Mouse (Mus musculus) hindbrain, embryonic 10.5 days (tissue): ENCODE results near the gene Eif3k. TPM values are rescaled to one million over a fixed set of nuclear protein-coding genes. Genes with fewer than 3 reads are reported as not detected.

ENCODE experiments used
- DNase-seq: peaks from one replicate; pipeline ENCODE4 v3.0.0-alpha.2; 2017; ENCODE audit warnings: low spot score
- H3K27ac ChIP-seq: fragments of 300-500 bp; sonication (generic); 2 replicates; pipeline ENCODE4 v1.5.1; 2016; ENCODE audit warnings: mild to moderate bottlenecking, moderate library complexity
- H3K27me3 ChIP-seq: fragments of 300-500 bp; sonication (generic); 2 replicates; pipeline ENCODE4 v1.6.1; 2016; ENCODE audit warnings: mild to moderate bottlenecking; ENCODE audit not compliant: poor library complexity, insufficient read depth, severe bottlenecking
- H3K36me3 ChIP-seq: fragments of 300-500 bp; sonication (generic); 2 replicates; pipeline ENCODE4 v1.6.1; 2016; ENCODE audit warnings: mild to moderate bottlenecking, moderate library complexity
- H3K4me1 ChIP-seq: fragments of 300-500 bp; sonication (generic); replicated peaks from 2 replicates; pipeline ENCODE4 v1.6.1; 2016; ENCODE audit warnings: mild to moderate bottlenecking
- H3K4me3 ChIP-seq: fragments of 300-500 bp; sonication (generic); 2 replicates; pipeline ENCODE4 v1.5.1; 2016; ENCODE audit warnings: mild to moderate bottlenecking, moderate library complexity
- H3K9me3 ChIP-seq: fragments of 300-500 bp; sonication (generic); 2 replicates; pipeline ENCODE4 v1.6.1; 2016; ENCODE audit warnings: mild to moderate bottlenecking, moderate library complexity
- WGBS: fragments of 180-500 bp; shearing (Covaris S2); methylation state at CpG from one replicate; pipeline ENCODE4 v1.1.7; 2016; 5-methylcytosine and 5-hydroxymethylcytosine counted together
- polyA plus RNA-seq: library from polyadenylated mRNA; unstranded; fragments of >200 nt; fragmentation: Nextera tagmentation; extraction: Ambion mirVana; gene quantifications from 2 replicates; pipeline ENCODE4 v1.2.1, GENCODE M21; 2016

Eif3k gene
- polyA plus RNA-seq, 1 experiment from 2014 or later: 432 TPM

DNA sequence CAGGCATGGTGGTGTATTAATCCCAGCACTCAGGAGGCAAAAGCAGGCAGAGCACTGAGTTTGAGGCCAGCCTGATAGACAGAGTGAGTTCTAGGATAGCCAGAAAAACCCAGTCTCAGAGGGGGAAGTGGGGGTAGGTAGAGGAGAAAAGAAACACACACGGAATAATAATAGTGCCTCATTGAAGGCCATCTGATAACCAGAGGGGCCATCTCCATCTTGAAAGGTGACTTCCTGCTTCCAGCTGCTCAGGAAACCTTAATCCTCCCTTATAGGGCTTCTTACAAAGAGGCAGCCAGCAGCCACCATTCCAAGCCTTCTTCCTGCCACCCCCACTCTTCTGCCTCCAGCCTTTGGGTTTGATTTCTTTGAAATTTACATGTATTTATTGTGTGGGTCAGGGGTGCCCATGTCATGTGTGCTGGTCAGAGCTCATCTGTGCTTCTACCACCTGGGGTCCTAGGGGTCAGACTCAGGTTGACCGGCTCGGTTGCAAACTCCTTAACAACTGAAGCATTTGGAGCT lies 18.2 kb downstream of the Eif3k start:
- Histone ChIP-seq H3K9me3 (no peaks in the 10 kb centered on the region), H3K4me3 (no peak overlapping the region), H3K27ac (peak overlapping the region; percentile 95; the same call in 1 of the 2 replicates), H3K27me3 (no peaks in the 10 kb centered on the region), H3K4me1 (peaks cover 42% of the 10 kb centered on the region), H3K36me3 (no peaks in the 10 kb centered on the region)
- DNase-seq: no peak
- WGBS: 76% methylated on average over 3 of the region's 3 CpGs

DNA sequence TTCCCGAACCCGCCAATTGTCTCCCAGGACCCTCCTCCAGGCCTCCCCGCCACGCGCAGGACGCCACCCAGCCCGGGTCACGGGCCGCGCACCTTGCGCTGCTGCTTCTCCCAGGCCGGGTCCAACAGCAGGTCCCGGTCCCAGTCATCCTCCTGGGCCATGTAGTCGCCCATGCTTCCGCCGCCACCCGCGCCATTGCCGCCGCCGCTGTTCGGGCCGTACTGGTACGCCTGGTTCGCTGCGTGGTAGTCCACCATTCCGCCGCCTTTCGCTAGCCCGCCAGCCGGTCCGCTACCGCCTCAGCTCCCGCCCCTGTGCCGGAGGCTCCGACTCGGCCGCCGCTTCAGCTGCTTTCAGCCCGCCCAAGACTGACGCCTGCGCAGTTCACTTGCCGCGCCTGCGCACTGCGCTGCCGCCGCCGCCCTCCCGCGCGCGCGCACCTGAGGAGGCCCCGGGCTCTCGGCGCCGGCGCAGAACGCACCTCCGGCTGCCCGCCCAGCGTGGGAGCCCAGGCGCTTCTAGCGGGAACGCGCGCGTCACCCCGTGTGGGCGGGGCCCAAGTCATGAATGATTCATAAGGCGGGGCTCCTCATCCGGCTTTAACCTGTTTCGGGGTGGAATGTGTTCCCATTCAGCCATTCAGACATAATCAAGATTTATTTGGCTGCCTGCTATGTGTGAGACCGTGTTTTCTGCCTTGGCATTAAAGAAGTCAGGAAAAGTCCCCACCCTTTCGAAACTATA lies 19.6 kb downstream of the Eif3k start, which contains the start of gene Actn4:
TSS of gene Actn4 (minus strand) at position 414 of the 744 bp plus-strand sequence.
- peaks cover 55% of the 10 kb centered on the region for H3K4me1 ChIP-seq
- H3K27me3 ChIP-seq: no peaks in the 10 kb centered on the region
- peak within 1 kb of the TSS; percentile 95 for H3K27ac ChIP-seq
- under 1% methylated on average over 76 of the region's 76 CpGs for WGBS
- peak within 1 kb of the TSS; percentile 94 for H3K4me3 ChIP-seq
- H3K9me3 ChIP-seq: no peaks in the 10 kb centered on the region
- peaks cover 4% of the 10 kb centered on the region; the same call in 1 of the 2 replicates for H3K36me3 ChIP-seq
- DNase-seq: peak; percentile 98

DNA sequence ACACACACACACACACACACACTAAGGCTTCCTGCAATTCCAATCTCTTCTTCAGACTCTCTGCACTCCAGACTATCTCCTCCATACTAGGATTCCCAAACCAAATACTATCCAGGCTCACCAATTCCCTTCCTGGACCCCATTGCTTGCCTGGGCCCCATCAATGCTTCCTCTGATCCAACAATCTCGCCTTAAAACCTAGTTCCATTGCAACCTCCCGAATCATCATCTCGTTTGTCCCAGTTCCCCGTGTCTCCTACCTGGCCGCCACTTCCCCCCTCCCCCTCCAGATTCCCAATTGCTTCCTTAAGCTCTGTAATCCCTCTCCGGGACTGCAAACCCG lies 20.1 kb downstream of the Eif3k start:
- Histone ChIP-seq H3K27ac (peak overlapping the region; percentile 95), H3K4me3 (peak overlapping the region; percentile 94), H3K4me1 (peaks cover 60% of the 10 kb centered on the region), H3K36me3 (peaks cover 4% of the 10 kb centered on the region; the same call in 1 of the 2 replicates), H3K27me3 (no peaks in the 10 kb centered on the region), H3K9me3 (no peaks in the 10 kb centered on the region)
- no peak for DNase-seq
- 0% methylated on average over 7 of the region's 7 CpGs for whole genome bisulfite sequencing

DNA sequence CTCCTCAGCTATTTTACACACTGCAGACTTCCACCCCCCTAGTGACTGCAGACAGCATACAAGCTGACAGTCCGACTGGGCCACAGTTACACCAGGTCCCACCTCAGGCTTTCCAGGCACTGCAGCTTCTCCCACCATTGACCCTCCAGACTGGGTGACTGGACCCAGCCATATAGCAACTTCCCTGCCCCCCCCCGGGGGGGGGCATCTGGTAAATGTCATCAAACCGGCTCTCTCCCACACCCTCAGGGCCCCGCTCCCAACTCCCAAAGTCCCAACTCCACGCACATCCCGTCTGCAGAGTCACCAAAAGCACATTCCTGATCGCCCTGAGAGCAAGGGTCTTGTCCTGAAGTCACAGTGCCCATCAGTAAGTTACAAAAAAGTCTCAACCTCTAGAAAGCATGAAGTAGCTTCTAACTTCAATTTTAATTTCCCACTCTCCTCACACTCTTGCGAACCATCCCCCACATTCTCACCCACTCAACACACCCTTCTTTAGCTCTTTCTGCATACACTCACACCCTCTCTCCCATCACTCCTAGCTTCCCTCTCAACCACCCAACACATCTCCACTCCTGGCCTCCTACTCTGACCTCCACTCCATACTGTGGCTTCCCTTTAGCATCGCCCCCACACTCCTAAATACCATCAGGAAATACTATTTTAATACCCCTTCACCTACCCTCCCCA lies 21.2 kb downstream of the Eif3k start:
- Histone ChIP-seq H3K4me3 (peak overlapping the region; percentile 94), H3K27ac (peak overlapping the region; percentile 95), H3K9me3 (no peaks in the 10 kb centered on the region), H3K4me1 (peaks cover 65% of the 10 kb centered on the region), H3K27me3 (no peaks in the 10 kb centered on the region), H3K36me3 (peaks cover 10% of the 10 kb centered on the region)
- 35% methylated on average over 9 of the region's 9 CpGs for WGBS
- no peak for DNase-seq

DNA sequence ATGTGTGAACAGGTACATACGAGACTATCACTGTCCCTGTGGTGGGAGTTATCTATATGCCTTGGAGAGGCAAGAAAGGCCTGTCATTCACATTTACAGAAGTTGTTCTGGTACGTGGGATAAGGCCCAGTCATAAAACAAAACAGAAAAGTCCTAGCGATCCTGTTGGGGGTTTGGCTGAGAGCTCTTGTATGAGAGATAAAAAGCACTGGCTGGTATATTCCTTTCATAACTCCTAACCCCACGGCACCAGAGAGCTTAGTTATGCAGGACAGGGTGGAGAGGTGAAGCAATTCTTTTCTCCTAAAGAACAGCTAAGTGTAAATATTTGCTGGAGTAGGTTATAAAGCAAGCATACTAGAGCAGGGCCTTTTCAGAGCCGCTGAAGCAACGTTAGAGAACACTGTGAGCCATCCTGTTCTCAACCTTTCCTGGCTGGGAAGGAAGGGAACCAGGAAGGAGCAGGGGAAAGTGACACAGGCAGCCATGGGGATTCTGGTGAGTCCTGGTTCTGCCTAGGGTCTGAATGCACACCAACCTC lies 22.1 kb downstream of the Eif3k start:
- Histone ChIP-seq H3K36me3 (peaks cover 15% of the 10 kb centered on the region), H3K27ac (peak overlapping the region; percentile 95), H3K4me1 (peaks cover 74% of the 10 kb centered on the region), H3K4me3 (peak overlapping the region; percentile 94), H3K27me3 (no peaks in the 10 kb centered on the region), H3K9me3 (no peaks in the 10 kb centered on the region)
- 59% methylated on average over 6 of the region's 6 CpGs for WGBS
- no peak for DNase-seq

DNA sequence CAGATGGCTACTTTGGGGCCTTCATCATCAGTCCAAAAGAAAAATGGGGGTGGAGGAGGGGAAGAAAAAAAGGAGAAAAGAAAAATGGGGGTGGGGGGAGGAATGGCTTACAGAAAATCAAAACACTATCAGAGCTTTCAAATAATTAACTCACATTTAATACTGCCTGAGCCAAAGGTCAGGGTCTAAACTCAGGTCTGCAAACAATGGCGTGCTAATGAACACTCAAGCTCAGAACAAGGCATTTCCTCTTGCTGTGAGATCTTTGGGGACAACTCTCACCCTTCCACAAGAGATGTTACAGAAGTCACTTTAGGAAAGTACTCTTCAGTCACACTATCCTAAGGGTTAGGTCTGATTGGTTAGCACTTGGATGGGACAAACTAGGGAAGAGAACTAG lies 22.9 kb downstream of the Eif3k start:
- Histone ChIP-seq H3K36me3 (peaks cover 16% of the 10 kb centered on the region), H3K9me3 (no peaks in the 10 kb centered on the region), H3K4me1 (peaks cover 82% of the 10 kb centered on the region), H3K27me3 (no peaks in the 10 kb centered on the region), H3K4me3 (peak overlapping the region; percentile 94; the same call in 1 of the 2 replicates), H3K27ac (no peak overlapping the region)
- WGBS: 55% methylated on average over 1 of the region's 1 CpGs
- no peak for DNase-seq

DNA sequence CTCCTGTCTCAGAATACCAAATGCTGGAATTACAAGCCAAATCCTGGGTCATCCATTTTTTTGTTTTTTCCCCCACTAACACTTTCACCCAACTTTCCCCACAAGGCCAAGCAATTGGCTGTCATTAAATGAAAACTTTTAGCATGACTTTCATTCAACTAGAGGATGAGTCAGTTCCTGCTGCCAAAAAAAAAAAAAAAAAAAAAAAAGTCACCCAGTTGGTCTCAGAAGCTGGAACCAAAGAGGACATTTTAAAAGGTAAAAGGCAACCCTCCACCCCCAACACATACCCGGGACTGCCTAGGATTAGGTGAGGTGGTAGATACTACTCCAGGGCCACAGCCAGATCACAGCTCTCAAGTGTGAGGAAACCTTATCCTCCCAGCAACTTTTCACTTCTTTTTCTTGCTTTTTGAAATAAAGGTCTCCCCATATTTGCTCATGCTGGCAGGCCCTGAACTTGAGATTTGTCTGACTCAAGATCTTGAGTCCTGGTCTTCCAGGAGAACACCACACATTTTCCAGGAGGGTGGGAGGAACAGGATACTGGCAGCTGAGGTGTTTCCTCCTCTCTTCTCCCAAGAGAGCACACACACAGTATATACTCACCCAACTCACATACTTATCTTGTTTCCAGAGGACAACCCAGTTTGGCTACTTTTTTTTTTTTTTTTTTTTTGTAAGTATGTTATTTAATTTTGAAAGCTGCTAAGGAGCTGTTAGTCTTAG lies 23.5 kb downstream of the Eif3k start:
- Histone ChIP-seq H3K36me3 (peaks cover 16% of the 10 kb centered on the region), H3K4me3 (0 out of 2 replicates have a peak overlapping the region, but pooled peaks have one; percentile 11), H3K27me3 (no peaks in the 10 kb centered on the region), H3K4me1 (peaks cover 85% of the 10 kb centered on the region), H3K9me3 (no peaks in the 10 kb centered on the region), H3K27ac (no peak overlapping the region)
- 75% methylated on average over 1 of the region's 1 CpGs for WGBS
- no peak for DNase-seq

DNA sequence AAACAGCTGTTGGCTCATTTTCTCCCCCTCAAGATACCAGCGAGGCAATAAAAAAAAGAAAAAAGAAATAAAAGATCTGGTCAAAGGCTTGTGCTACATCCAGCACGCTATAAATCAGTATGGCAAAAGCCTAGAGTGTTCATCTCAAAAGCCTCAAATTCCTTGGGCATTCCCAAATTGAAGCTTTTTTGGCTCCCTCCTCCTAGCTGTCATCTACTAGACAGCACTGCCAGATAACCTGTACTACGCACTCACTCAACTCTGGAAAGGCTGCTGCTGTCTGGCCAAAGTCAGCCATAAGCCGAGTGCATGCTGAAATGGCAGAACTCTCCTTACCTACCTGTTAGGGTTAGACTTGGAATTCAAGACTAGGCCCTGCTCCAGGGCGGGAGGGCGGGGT lies 24.4 kb downstream of the Eif3k start:
- no peaks in the 10 kb centered on the region for H3K27me3 ChIP-seq
- H3K4me1 ChIP-seq: peaks cover 87% of the 10 kb centered on the region
- WGBS: 86% methylated on average over 6 of the region's 6 CpGs
- no peak for DNase-seq
- peaks cover 16% of the 10 kb centered on the region for H3K36me3 ChIP-seq
- no peak overlapping the region for H3K27ac ChIP-seq
- no peaks in the 10 kb centered on the region for H3K9me3 ChIP-seq
- no peak overlapping the region for H3K4me3 ChIP-seq

DNA sequence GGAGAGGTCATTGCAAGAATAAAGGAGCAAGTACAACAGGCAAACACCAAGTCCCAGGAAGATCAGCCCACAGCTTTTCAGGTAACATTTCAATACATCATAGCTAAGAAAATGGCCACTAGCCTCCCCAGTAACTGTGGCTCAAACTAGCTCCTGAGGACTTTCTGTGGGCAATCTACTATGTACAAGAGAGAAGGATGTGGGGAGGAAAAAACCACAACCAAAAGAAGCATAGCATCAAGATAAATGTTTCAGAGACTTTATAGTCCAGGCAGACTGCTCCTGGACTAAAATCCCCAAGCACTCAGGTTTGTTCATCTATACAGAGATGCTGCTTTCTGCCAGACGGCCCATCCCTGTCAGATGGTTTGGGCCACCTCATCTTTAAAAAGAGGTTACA lies 25.4 kb downstream of the Eif3k start:
- DNase-seq: no peak
- WGBS: 91% methylated on average over 1 of the region's 1 CpGs
- H3K27ac ChIP-seq: no peak overlapping the region
- no peaks in the 10 kb centered on the region for H3K27me3 ChIP-seq
- no peaks in the 10 kb centered on the region for H3K9me3 ChIP-seq
- H3K4me1 ChIP-seq: peaks cover 93% of the 10 kb centered on the region
- peaks cover 20% of the 10 kb centered on the region for H3K36me3 ChIP-seq
- no peak overlapping the region for H3K4me3 ChIP-seq

DNA sequence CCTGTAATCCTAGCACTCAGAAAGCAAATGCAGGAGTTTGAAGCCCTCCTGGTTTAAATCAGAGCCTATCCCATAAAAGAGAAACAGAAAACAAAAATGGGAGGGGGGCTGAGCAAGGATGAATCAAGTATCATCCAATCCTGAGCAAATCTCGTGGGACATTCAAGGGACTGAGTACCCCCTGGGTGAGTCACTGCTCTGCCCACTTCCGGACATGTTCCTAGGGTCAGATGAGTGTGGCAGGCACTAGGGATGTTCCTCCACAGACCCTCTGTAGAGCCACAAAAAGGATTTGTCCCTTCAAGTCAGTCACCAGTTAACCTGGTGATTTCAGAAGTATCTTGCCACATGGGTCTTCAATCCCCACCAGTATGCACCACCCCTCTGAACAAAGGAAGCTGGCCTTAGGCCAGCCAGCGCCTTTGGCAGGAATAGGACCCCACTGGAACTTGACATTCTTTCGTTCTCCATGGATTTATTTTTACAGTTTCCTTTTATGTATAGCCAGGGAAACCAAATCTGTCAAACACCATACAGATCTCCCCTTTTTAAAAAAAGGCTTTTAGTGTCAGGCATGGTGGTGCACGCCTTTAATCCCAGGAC lies 26.3 kb downstream of the Eif3k start:
- peaks cover 92% of the 10 kb centered on the region for H3K4me1 ChIP-seq
- H3K27ac ChIP-seq: peak overlapping the region; percentile 54; the same call in 1 of the 2 replicates
- 73% methylated on average over 5 of the region's 5 CpGs for WGBS

DNA sequence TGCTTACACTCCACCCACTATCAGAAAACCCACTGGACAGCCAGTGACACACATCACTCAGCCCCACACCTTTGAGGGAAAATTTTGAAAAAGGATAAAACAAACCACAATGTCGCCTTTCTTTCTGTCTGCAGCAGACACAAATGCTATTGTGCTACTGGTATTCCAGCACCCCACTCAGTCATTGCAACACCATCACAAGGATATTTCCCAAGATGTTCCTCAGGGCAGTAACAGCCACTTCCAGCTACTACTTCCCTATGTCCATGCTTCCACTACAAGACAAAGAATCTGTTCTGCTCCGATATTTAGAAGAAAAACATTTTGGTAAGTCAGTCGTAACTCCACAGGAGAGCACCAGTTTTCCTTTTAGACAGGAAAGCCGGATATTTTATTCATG lies 26.9 kb downstream of the Eif3k start:
- DNase-seq: no peak
- peaks cover 32% of the 10 kb centered on the region for H3K36me3 ChIP-seq
- 75% methylated on average over 4 of the region's 4 CpGs for WGBS
- peaks cover 92% of the 10 kb centered on the region for H3K4me1 ChIP-seq
- no peaks in the 10 kb centered on the region for H3K9me3 ChIP-seq
- no peaks in the 10 kb centered on the region for H3K27me3 ChIP-seq
- H3K4me3 ChIP-seq: no peak overlapping the region
- H3K27ac ChIP-seq: peak overlapping the region; percentile 54

More for the DNA sequence above, 26.3 kb downstream of the Eif3k start:
- H3K27me3 ChIP-seq: no peaks in the 10 kb centered on the region
- H3K4me3 ChIP-seq: no peak overlapping the region
- H3K36me3 ChIP-seq: peaks cover 27% of the 10 kb centered on the region
- no peaks in the 10 kb centered on the region for H3K9me3 ChIP-seq
- no peak for DNase-seq
